Mouse (Mus musculus) forebrain, embryonic 11.5 days (tissue): ENCODE measurements around the gene Hoxa11. TPM values are rescaled to one million over a fixed set of nuclear protein-coding genes. Genes with fewer than 3 reads are reported as not detected.
A peak's percentile ranks its signal among the peaks of the same experiment; 100 is the strongest.

Experiments
- ATAC-seq: fragments of 200-750 bp; cut with Nextera tagmentation; replicated peaks from 2 replicates; pipeline ENCODE4 v1.8.0; 2017; ENCODE audit warnings: moderate TSS enrichment; ENCODE audit not compliant: low FRiP score
- DNase-seq: peaks from one replicate; pipeline ENCODE4 v3.0.0-alpha.2; 2017; ENCODE audit warnings: low spot score
- H3K27ac ChIP-seq: fragments of 300-500 bp; sonication (generic); 2 replicates; pipeline ENCODE4 v1.5.1; 2014; ENCODE audit warnings: low read depth, low read length
- H3K27me3 ChIP-seq: fragments of 300-500 bp; sonication (generic); 2 replicates; pipeline ENCODE4 v1.6.1; 2014; ENCODE audit warnings: mild to moderate bottlenecking, low read length, mixed read lengths; ENCODE audit not compliant: control insufficient read depth, insufficient read depth
- H3K36me3 ChIP-seq: fragments of 300-500 bp; sonication (generic); 2 replicates; pipeline ENCODE4 v1.6.1; 2014; ENCODE audit warnings: mild to moderate bottlenecking, low read length, moderate library complexity, mixed read lengths; ENCODE audit not compliant: control insufficient read depth, insufficient read depth
- H3K4me1 ChIP-seq: fragments of 300-500 bp; sonication (generic); replicated peaks from 2 replicates; pipeline ENCODE4 v1.6.1; 2014; ENCODE audit warnings: low read length, mixed read lengths; ENCODE audit not compliant: control insufficient read depth, insufficient read depth
- H3K4me2 ChIP-seq: fragments of 300-500 bp; sonication (generic); 2 replicates; pipeline ENCODE4 v1.6.1; 2014; ENCODE audit warnings: low read depth, mild to moderate bottlenecking, low read length, moderate library complexity, mixed read lengths; ENCODE audit not compliant: severe bottlenecking
- H3K4me3 ChIP-seq: fragments of 300-500 bp; sonication (generic); 2 replicates; pipeline ENCODE4 v1.5.1; 2014; ENCODE audit warnings: low read depth, low read length
- H3K9ac ChIP-seq: fragments of 300-500 bp; sonication (generic); 2 replicates; pipeline ENCODE4 v1.6.1; 2014; ENCODE audit warnings: low read length
- H3K9me3 ChIP-seq: fragments of 300-500 bp; sonication (generic); 2 replicates; pipeline ENCODE4 v1.6.1; 2016; ENCODE audit warnings: low read length, mixed read lengths; ENCODE audit not compliant: control insufficient read depth
- WGBS: fragments of 180-500 bp; shearing (Covaris S2); extraction: QIAGEN DNeasy Blood & Tissue Kit; methylation state at CpG from one replicate; pipeline ENCODE4 v1.1.7; 2014; 5-methylcytosine and 5-hydroxymethylcytosine counted together
- polyA plus RNA-seq: library from polyadenylated mRNA; unstranded; fragments of >200 nt; fragmentation: Nextera tagmentation; extraction: Ambion mirVana; gene quantifications from 2 replicates; pipeline ENCODE4 v1.2.1, GENCODE M21; 2014

Hoxa11 gene
- polyA plus RNA-seq, 1 experiment from 2014 or later: not detected

- H3K4me1 ChIP-seq: 0 out of 2 replicates have a peak, but pooled peaks cover 2% of the 10 kb centered on the region
- no peaks in the 10 kb centered on the region for H3K36me3 ChIP-seq
- H3K9ac ChIP-seq: no peak overlapping the region
- ATAC-seq (no peak), DNase-seq (peak; percentile 24)
- no peak overlapping the region for H3K4me3 ChIP-seq
- no peak overlapping the region for H3K27ac ChIP-seq
- H3K4me2 ChIP-seq: no peak overlapping the region
- H3K27me3 ChIP-seq: peaks cover 95% of the 10 kb centered on the region
- no peaks in the 10 kb centered on the region for H3K9me3 ChIP-seq
- WGBS: 14% methylated on average over 5 of the region's 5 CpGs
Observed at GRCm38 (mm10) chr6:52267221-52267620, 21.6 kb upstream of the Hoxa11 start.

GRCm38 (mm10) chr6:52266666-52266985 lies 21.0 kb upstream of the Hoxa11 start:
- Histone ChIP-seq H3K4me1 (0 out of 2 replicates have a peak, but pooled peaks cover 2% of the 10 kb centered on the region), H3K4me3 (no peak overlapping the region), H3K9me3 (no peaks in the 10 kb centered on the region), H3K36me3 (no peaks in the 10 kb centered on the region), H3K9ac (no peak overlapping the region), H3K4me2 (no peak overlapping the region), H3K27ac (no peak overlapping the region), H3K27me3 (peaks cover 97% of the 10 kb centered on the region)
- ATAC-seq: no peak
- peak; percentile 47 for DNase-seq
- under 1% methylated on average over 9 of the region's 9 CpGs for WGBS

- no peak overlapping the region for H3K9ac ChIP-seq
- DNase-seq: peak; percentile 54
- 0 out of 2 replicates have a peak, but pooled peaks cover 2% of the 10 kb centered on the region for H3K4me1 ChIP-seq
- under 1% methylated on average over 19 of the region's 19 CpGs for WGBS
- peaks cover 96% of the 10 kb centered on the region for H3K27me3 ChIP-seq
- no peaks in the 10 kb centered on the region for H3K9me3 ChIP-seq
- no peak overlapping the region for H3K4me2 ChIP-seq
- H3K36me3 ChIP-seq: no peaks in the 10 kb centered on the region
- no peak for ATAC-seq
- H3K4me3 ChIP-seq: no peak overlapping the region
- no peak overlapping the region for H3K27ac ChIP-seq
Observed at GRCm38 (mm10) chr6:52265913-52266665, 20.5 kb upstream of the Hoxa11 start.

DNA sequence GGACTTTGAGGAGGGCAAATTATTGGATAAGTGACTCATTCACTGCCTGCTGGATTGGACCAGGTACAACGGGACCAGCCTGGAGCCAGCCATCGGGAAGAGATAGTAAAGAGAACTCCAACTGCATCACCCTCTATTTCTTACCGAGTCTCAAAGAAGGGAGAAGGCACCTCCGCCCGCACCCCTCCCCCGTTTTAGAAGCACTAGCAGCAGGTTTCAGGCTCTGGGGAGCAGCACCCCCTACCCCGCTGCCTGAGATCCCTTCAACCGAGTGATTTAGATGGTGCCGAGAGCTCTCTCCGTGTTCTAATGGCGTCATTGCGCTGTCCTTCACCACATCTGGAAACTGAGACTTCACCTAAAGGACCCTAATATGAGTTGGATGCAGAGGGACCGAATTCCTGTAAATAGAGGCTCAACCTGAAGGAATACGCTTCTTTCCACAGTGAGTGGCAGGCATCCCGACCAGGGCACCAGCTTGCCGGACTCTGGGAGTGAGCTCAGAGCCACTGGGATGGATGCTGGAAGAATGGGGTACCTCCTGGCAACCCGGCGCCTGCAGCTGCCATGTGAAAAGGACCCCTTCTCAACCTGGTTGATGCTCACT lies 19.8 kb upstream of the Hoxa11 start:
- no peak overlapping the region for H3K27ac ChIP-seq
- H3K36me3 ChIP-seq: no peaks in the 10 kb centered on the region
- DNase-seq (peak; percentile 53), ATAC-seq (no peak)
- H3K4me2 ChIP-seq: no peak overlapping the region
- WGBS: under 1% methylated on average over 18 of the region's 18 CpGs
- H3K4me1 ChIP-seq: peaks cover 5% of the 10 kb centered on the region; the same call in 1 of the 2 replicates
- H3K27me3 ChIP-seq: peaks cover 96% of the 10 kb centered on the region
- no peaks in the 10 kb centered on the region for H3K9me3 ChIP-seq
- H3K4me3 ChIP-seq: no peak overlapping the region
- no peak overlapping the region for H3K9ac ChIP-seq

DNA sequence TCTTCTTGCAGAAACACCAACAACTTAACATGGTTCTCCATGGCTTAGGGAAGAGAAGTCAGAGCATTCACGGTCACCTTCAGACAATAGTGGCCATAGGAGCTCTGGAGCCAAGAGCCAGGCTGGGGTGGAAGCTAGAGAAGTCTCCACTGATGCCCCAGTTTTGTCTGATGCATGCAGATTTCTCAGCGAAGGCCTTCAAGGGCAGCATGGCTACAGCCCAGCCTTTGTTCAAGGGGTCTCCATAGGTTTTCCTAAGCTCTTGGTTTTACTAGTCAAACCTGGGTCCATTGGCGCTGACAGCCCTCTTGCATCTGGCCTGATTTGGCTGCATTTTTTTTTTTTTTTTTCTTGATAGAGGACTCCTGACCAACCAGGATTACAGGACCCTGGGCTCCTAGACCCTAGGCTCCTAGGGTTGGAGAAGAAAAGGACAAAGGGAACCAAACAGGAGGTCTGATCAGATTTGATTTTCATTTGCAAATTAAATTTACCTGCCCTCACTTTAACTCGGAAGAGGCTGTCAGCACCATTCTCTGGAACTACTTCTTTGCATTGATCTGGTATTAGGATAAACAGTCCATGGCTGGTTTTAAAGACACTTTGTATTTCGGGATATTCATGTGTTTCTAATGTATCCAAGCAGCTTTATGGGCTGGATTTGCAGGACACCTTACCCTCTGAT lies 18.6 kb upstream of the Hoxa11 start:
- DNase-seq (peak; percentile 43), ATAC-seq (no peak)
- peaks cover 7% of the 10 kb centered on the region; the same call in 1 of the 2 replicates for H3K4me1 ChIP-seq
- H3K27me3 ChIP-seq: peaks cover 94% of the 10 kb centered on the region
- H3K4me2 ChIP-seq: no peak overlapping the region
- no peak overlapping the region for H3K27ac ChIP-seq
- 3% methylated on average over 5 of the region's 5 CpGs for WGBS
- no peak overlapping the region for H3K4me3 ChIP-seq
- no peak overlapping the region for H3K9ac ChIP-seq
- H3K9me3 ChIP-seq: no peaks in the 10 kb centered on the region
- no peaks in the 10 kb centered on the region for H3K36me3 ChIP-seq

DNA sequence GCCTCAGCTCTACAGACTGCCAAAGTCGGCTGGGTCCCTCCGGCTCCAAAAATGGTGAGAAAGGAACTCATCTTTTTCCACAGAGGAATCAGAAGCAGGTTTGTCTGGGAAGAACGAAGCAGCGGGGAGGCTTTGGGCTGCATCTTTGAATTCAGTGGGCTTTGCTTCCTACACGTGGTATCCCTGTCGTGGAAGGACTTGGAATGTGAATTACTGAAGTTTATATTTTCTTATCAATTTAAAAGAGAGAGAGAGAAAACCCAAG lies 17.6 kb upstream of the Hoxa11 start:
- peaks cover 7% of the 10 kb centered on the region; the same call in 1 of the 2 replicates for H3K4me1 ChIP-seq
- DNase-seq (no peak), ATAC-seq (no peak)
- H3K27ac ChIP-seq: no peak overlapping the region
- no peak overlapping the region for H3K4me3 ChIP-seq
- no peaks in the 10 kb centered on the region for H3K36me3 ChIP-seq
- H3K4me2 ChIP-seq: no peak overlapping the region
- no peaks in the 10 kb centered on the region for H3K9me3 ChIP-seq
- 2% methylated on average over 6 of the region's 6 CpGs for WGBS
- no peak overlapping the region for H3K9ac ChIP-seq
- H3K27me3 ChIP-seq: peaks cover 94% of the 10 kb centered on the region

GRCm38 (mm10) chr6:52262463-52263320 lies 17.1 kb upstream of the Hoxa11 start:
- Histone ChIP-seq H3K36me3 (no peaks in the 10 kb centered on the region), H3K4me2 (no peak overlapping the region), H3K27me3 (peaks cover 92% of the 10 kb centered on the region), H3K4me1 (peaks cover 7% of the 10 kb centered on the region; the same call in 1 of the 2 replicates), H3K4me3 (no peak overlapping the region), H3K27ac (no peak overlapping the region), H3K9me3 (no peaks in the 10 kb centered on the region), H3K9ac (no peak overlapping the region)
- 2% methylated on average over 24 of the region's 24 CpGs for WGBS
- ATAC-seq (no peak), DNase-seq (peak; percentile 55)

DNA sequence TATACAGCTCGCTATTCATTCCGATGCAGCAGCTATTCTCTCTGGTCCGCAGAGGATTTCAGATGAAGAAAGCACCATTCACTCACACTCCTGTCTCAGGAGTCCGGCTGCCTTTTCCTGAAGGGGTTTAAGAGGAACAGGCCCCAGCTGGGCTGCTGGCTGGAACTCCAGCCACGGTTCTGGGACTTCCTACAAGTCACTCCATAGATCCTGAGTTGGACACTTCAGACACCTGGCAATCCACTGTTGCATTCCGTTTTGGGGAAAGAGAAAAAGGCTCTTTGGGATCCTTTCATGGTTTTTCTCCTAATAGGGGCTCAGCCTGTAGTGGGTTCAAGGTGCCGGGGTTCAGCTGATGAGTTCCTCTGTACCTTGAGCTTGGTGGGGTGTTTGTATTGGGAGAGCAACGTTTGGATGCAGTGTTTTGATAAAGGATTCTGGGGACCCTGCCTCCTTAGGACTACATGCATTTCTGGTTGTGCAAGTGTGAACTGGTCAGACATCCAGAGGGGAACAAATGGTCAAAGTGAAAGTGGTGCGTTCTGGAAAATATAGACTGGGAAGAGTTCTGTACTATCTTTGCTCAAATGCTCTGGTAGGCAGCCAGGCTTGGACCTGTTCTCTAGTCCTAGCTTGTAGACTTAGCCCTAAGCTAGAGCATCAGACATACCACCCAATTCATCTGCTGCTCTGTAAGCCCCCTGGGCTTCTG lies 16.3 kb upstream of the Hoxa11 start:
- no peak for ATAC-seq
- WGBS: 4% methylated on average over 9 of the region's 9 CpGs

More for the DNA sequence above, 16.3 kb upstream of the Hoxa11 start:
- Histone ChIP-seq H3K27me3 (peaks cover 94% of the 10 kb centered on the region), H3K9ac (no peak overlapping the region), H3K36me3 (no peaks in the 10 kb centered on the region), H3K4me2 (no peak overlapping the region), H3K4me3 (no peak overlapping the region), H3K4me1 (peaks cover 7% of the 10 kb centered on the region; the same call in 1 of the 2 replicates), H3K27ac (no peak overlapping the region), H3K9me3 (no peaks in the 10 kb centered on the region)
- DNase-seq: peak; percentile 53
